Mouse (Mus musculus) monocyte, adult 2 months (primary cell): ENCODE data around the gene Hpf1.

Experiments used
- DNase-seq, 2 experiments: peaks; one replicate each; pipeline ENCODE4 v3.0.0; 2022; ENCODE audit warnings: low spot score in 2 of 2, low read depth in 1 of 2

The Hpf1 gene

DNA sequence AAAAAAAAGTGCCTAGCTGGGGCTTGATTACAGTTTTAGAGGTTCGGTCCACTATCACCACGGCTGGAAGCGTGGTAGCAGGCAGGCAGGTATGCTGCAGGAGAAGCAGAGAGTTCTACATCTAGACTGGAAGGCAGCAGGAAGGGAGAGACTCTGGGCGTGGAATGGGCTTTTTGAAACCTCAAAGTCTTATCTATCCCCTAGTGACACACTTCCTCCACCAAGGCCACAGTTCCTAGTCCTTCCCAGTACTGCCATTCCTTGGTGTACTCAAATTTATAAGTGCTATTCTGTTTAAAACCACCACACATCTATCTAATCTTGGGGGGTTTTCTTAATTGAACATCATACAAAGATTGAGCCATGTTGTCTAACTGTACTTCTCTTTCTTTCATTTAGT is 1.5 kb downstream of the Hpf1 start:
- DNase-seq: no peak

DNA sequence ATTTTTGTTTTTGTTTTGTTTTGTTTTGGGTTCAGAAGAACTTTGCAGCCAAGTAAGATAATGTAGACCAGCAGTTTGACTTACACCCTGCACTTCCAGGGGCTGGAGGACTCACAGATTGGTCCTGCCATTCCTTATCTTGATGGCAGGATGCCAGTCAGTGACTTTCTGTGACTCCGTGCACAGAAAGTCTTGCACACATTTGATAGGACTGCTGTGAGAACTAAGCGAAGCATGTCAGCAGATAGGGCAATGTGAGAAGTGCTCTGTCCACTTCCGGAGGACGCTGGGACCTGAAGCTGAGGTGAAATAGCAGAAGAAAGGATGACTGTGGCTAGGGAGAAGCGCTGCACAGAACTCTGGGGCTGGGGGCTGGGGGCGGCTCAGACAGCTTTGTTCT is 5.7 kb downstream of the Hpf1 start:
- no peak for DNase-seq

GRCm38 (mm10) chr8:60900147-60900546 is 9.9 kb downstream of the Hpf1 start:
- DNase-seq: no peak

DNA sequence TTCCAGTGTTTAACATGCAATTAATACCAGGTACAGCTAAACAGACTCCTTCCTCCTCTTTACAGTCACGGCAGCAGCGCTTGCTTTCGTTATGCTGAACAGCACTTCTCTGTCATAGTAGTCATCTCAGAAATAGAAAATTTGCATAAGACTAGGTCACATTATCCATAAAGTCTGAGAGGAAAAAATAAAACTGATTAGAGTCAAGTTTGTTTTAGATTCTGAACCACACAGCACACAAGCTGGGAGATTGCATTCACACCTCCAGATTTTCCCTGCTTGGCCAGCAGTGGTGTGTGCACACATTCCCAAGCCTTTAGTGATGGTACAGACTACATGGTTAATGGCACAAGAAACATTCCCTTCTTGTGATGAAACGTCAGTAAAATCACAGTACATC is 21.9 kb downstream of the Hpf1 start:
- DNase-seq: no peak

GRCm38 (mm10) chr8:60912554-60912953 is 22.3 kb downstream of the Hpf1 start:
- DNase-seq: no peak

- no peak for DNase-seq
Observed at GRCm38 (mm10) chr8:60919069-60919468, 28.9 kb downstream of the Hpf1 start.

GRCm38 (mm10) chr8:60920176-60920575 is 30.0 kb downstream of the Hpf1 start:
- no peak for DNase-seq

DNA sequence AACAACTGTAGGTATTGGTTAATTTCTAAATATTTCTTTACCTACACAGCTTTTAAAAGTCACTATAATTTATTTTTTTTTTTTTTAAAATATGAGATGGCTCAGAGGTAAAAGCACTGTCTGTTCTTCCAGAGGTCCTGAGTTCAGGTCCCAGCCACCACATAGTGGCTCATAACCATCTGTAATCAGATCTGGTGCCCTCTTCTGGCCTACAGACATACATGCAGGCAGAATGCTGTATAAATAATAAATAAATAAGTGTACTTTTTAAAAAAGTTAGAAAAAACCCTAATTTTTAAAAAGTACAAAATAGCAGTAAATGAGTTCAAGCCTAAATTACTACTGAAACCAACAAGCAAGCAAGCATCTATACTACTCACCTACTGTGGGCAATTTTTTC is 43.4 kb downstream of the Hpf1 start:
- no peak for DNase-seq

GRCm38 (mm10) chr8:60938717-60939424 is 48.7 kb downstream of the Hpf1 start:
- DNase-seq: no peak

- no peak for DNase-seq
Observed at GRCm38 (mm10) chr8:60942867-60943266, 52.6 kb downstream of the Hpf1 start.

- no peak for DNase-seq
Observed at GRCm38 (mm10) chr8:60947503-60947902, 57.3 kb downstream of the Hpf1 start.

DNA sequence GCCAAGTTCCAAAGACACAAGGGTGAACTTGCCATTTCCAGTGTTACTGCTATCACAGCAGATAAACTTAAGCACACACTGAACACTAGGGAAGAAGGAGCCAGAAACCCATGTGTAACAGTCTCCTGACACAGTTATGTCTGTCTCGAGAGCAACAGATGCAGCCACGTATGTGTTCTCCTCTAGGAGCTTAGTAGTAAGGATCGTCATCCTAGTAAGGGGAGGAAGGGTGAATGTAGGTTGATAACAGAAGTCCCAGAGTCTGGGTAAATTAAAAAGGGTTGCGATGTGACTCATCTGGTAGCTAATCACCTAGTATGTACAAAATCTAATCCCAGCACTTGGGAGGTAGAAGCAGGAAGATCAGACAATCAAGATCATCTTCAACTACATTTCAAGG is 59.6 kb downstream of the Hpf1 start:
- DNase-seq: no peak

GRCm38 (mm10) chr8:60951271-60951670 is 61.1 kb downstream of the Hpf1 start:
- DNase-seq: no peak

DNA sequence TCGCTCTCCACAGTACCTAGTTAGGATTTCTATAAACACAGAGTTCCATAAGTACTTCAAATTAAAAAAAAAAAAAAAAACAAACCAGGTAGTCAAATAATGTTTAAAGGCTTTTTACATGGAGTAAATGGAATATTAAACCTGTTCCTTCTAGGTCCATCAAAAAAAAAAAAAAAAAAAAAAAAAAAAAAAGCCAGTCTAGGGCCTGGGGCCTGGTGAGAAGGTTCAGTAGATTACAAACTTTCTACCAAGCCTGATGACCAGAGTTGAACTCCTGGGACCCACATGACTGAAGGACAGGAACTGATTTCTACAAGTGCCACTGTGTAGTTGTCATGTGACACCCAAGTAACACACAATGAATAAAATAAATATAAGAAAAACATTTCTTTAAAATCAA is 61.5 kb downstream of the Hpf1 start:
- DNase-seq: no peak

DNA sequence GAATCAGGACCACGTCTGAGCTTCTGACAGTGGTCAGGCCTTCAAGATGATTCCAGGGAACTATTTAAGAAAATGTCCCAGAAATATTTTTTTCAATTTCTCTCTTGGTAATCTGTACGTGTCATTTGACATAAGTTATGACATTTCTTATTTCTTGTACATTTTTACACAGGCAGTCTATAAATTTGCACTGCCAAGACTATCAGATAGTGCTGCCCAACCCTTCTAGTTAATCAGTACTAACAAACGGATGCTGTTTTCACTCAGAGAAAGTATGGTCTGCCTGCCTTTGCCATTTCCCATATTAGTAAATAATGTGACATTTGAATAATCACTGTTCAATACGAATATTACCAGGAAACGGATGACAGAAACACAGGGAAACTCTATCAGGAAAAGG is 62.6 kb downstream of the Hpf1 start:
- DNase-seq: no peak

- no peak for DNase-seq
Observed at GRCm38 (mm10) chr8:60954281-60955014, 64.2 kb downstream of the Hpf1 start.

DNA sequence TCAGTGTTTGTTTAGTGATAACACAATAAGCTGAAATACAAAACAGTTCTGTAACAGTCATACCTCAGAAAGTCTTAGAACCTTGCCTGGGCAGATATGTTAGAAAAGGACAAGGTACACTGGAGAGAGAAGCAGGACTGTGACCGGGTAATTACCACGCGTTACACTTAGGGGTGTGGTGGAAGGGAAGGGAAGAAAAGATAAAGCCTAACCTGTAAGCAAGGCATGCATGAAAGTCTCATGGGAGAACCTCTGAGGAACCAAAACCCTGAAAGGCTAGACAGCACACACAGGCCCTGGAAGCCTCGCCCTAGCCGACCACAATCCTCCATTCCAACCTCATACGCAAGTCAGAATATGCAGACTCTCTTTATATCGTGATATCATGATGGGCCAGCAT is 66.6 kb downstream of the Hpf1 start:
- no peak for DNase-seq
